Mouse (Mus musculus) lung, embryonic 16.5 days (tissue): ENCODE results near the gene 4933427D14Rik. TPM values are rescaled to one million over a fixed set of nuclear protein-coding genes. Genes with fewer than 3 reads are reported as not detected.

Experiments used
- ATAC-seq: fragments of 200-750 bp; cut with Nextera tagmentation; 2 replicates; pipeline ENCODE4 v1.8.0; 2017; ENCODE audit warnings: low read depth, mild to moderate bottlenecking, moderate library complexity
- H3K27ac ChIP-seq: fragments of 300-500 bp; sonication (generic); 2 replicates; pipeline ENCODE4 v1.5.1; 2014; ENCODE audit warnings: mild to moderate bottlenecking, control low read depth, low read length
- H3K27me3 ChIP-seq: fragments of 300-500 bp; sonication (generic); 2 replicates; pipeline ENCODE4 v1.6.1; 2014; ENCODE audit warnings: low read depth, low read length, mixed read lengths; ENCODE audit not compliant: control insufficient read depth, insufficient read depth
- H3K36me3 ChIP-seq: fragments of 300-500 bp; sonication (generic); 2 replicates; pipeline ENCODE4 v1.6.1; 2014; ENCODE audit warnings: low read length; ENCODE audit not compliant: control insufficient read depth, insufficient read depth
- H3K4me1 ChIP-seq: fragments of 300-500 bp; sonication (generic); replicated peaks from 2 replicates; pipeline ENCODE4 v1.6.1; 2014; ENCODE audit warnings: low read length, mixed read lengths; ENCODE audit not compliant: control insufficient read depth, insufficient read depth
- H3K4me2 ChIP-seq: fragments of 300-500 bp; sonication (generic); 2 replicates; pipeline ENCODE4 v1.6.1; 2014; ENCODE audit warnings: low read depth, low read length, control low read depth
- H3K4me3 ChIP-seq: fragments of 300-500 bp; sonication (generic); 2 replicates; pipeline ENCODE4 v1.5.1; 2014; ENCODE audit warnings: mild to moderate bottlenecking, low read length, control low read depth
- H3K9ac ChIP-seq: fragments of 300-500 bp; sonication (generic); 2 replicates; pipeline ENCODE4 v1.6.1; 2014; ENCODE audit warnings: low read length, control low read depth
- H3K9me3 ChIP-seq: fragments of 300-500 bp; sonication (generic); 2 replicates; pipeline ENCODE4 v1.6.1; 2016; ENCODE audit warnings: low read length; ENCODE audit not compliant: control insufficient read depth
- WGBS: fragments of 180-500 bp; shearing (Covaris S2); extraction: QIAGEN DNeasy Blood & Tissue Kit; methylation state at CpG from one replicate; pipeline ENCODE4 v1.1.7; 2014; 5-methylcytosine and 5-hydroxymethylcytosine counted together
- polyA plus RNA-seq: library from polyadenylated mRNA; unstranded; fragments of >200 nt; fragmentation: Nextera tagmentation; extraction: Ambion mirVana; gene quantifications from 2 replicates; pipeline ENCODE4 v1.2.1, GENCODE M21; 2015

Gene 4933427D14Rik
- polyA plus RNA-seq, 1 experiment from 2014 or later = 16.1 TPM

DNA sequence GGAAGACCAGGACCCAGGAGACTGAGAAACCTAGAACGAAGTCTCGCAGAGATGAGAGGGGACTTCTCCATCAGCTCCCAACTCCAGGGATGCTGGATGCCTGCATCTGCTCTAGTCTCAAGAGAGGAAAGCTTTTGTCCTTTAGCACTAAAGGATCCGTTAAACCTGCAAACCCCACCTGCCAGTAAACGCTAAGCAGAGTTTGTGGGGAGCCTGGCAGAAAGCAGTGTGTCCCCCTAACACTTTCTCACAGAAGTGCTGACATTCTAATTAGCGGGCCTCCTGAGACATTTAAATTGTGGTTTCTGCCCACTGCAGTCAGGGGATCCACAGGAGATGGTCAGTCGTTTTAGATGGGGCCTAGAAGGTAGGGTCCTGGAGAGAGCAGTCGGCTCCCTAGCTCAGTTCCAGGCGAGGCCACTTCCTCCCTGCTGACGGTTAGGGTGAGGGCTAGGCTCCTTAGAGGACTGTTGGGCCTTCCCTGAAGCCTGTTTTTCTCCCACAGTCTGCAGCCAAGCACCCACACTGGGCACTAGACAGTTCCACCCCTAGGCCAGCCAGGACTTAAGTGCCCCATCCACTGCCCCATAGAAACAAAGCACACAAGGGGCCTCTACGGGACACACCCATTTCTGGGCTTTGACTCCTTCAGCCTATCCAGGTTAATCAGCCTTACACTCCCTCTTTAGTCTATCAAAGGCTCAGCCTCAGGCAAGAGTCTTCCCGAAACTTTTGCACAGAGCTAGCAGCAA lies 70.9 kb downstream of the 4933427D14Rik start:
- WGBS = 30% methylated on average over 11 of the region's 11 CpGs
- Histone ChIP-seq H3K36me3 (no peaks in the 10 kb centered on the region), H3K4me2 (peak overlapping the region; percentile 90), H3K9me3 (no peaks in the 10 kb centered on the region), H3K4me1 (peaks cover 28% of the 10 kb centered on the region), H3K27me3 (peaks cover 21% of the 10 kb centered on the region), H3K9ac (peak overlapping the region; percentile 71), H3K27ac (peak overlapping the region; percentile 26; the same call in 1 of the 2 replicates), H3K4me3 (peak overlapping the region; percentile 58)
- peak; percentile 43 for ATAC-seq

DNA sequence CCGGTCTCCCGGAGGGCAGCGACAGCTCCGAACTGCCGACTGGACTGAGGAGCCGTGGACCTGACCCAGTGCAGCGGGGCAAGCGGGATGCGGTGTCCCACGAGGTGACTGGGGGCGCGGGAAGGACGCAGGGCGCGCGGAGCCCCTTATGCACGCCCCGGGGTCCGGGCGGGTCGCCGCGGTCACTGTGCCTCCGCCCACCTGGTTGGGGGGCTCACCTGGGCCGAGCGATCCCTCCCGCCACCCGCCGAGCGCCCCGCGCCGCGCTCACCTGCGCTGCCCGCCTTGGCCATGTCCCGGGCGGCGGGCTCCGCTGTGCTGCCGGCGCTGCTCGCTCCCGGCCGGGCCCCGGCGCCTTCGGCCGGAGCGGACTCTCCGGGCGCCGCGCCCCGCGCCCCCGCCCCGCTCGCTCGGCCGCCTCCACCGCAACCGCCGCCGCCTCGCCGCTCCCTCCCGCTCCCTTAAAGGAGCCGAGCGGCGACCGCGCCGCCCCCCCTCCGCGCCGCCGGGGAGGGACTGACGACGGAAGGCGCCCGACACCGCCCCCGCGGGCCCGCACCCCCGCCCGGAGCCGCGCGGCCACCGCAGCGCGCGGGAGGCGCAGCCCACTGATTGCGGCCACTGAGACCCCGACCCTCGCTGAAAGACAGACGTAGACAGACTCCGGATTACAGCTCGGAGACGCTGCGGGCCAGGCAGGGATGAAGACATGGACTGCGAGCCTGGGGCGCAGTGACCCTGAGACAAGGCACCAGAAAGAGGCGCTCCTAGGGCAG lies 71.7 kb downstream of the 4933427D14Rik start, which contains the start of gene Pitpnm3:
Gene Pitpnm3, minus strand, starts transcription at position 396 of the 776 bp plus-strand sequence.
- under 1% methylated on average over 57 of the region's 107 CpGs for WGBS
- peak within 1 kb of the TSS; percentile 90 for H3K4me2 ChIP-seq
- peaks cover 30% of the 10 kb centered on the region for H3K4me1 ChIP-seq
- peak within 1 kb of the TSS; percentile 26; the same call in 1 of the 2 replicates for H3K27ac ChIP-seq
- H3K36me3 ChIP-seq = no peaks in the 10 kb centered on the region
- H3K27me3 ChIP-seq = peaks cover 21% of the 10 kb centered on the region
- H3K9ac ChIP-seq = peak within 1 kb of the TSS; percentile 71
- peak; percentile 8; the same call in 1 of the 2 replicates for ATAC-seq
- no peaks in the 10 kb centered on the region for H3K9me3 ChIP-seq
- peak within 1 kb of the TSS; percentile 58 for H3K4me3 ChIP-seq

DNA sequence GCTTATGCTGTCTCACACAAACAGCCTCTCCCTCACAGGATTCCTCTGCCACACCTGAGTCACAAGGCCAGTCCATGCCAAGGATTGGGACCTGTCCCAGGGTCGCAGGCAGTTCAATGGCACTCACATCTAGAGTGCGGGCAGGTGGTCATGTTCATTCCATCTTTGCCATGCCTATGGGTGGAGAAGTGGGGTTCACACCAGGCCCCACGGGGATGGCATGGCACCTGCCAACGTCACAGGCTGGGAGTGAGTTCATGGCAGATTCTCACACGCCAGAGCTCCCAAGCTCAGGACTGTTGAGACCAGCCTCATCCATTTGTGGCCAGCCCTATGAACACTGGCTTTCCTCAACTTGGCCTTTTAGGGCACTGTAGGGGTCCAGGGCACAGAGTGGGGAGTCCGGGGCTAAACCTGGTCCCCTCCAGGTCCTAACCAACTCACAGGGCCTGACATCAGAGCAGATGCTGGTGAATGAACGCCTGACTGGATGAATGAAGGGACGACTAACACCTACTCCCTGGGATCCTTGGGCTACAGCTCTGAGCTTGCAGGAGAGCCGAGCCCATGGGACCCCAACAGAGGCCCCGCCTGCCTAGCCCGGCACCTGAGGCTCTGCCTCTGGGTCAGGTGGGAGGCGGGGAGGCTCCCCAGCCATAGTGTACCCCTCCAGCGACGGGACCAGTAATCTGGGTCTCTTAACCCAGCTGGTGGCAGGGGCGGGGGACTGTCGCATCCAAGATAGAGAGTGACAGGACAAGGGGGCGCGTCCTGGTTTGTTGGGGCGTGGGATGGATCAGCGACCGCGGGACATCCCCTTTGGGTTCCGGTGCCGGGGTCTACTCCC lies 72.5 kb downstream of the 4933427D14Rik start:
- WGBS = 17% methylated on average over 24 of the region's 24 CpGs
- 0 out of 2 replicates have a peak overlapping the region, but pooled peaks have one; percentile 4 for H3K27ac ChIP-seq
- peaks cover 37% of the 10 kb centered on the region for H3K4me1 ChIP-seq
- no peaks in the 10 kb centered on the region for H3K36me3 ChIP-seq
- H3K9ac ChIP-seq = peak overlapping the region; percentile 71
- H3K9me3 ChIP-seq = no peaks in the 10 kb centered on the region
- no peak for ATAC-seq
- peak overlapping the region; percentile 58 for H3K4me3 ChIP-seq
- peaks cover 21% of the 10 kb centered on the region for H3K27me3 ChIP-seq
- H3K4me2 ChIP-seq = peak overlapping the region; percentile 90

DNA sequence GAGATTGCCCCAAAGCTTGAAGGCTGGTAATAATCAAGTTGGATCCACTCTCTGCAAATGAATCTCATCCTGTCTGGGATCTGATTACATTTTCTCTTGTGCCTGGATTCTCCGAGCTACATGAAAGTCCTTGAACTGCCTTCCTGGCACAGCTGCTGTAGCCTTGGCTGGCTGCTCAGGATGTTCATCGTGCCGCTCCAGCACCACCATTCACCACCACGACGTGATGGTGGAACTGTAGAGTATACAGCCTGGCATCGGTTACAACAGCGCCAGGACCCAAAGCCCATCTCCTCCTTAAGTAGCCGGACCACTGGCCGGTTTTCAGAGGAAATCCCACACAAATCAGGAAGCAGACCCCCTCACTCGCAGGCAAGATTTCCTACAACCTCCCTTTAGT lies 74.2 kb downstream of the 4933427D14Rik start:
- H3K27ac ChIP-seq = peak overlapping the region; percentile 97

DNA sequence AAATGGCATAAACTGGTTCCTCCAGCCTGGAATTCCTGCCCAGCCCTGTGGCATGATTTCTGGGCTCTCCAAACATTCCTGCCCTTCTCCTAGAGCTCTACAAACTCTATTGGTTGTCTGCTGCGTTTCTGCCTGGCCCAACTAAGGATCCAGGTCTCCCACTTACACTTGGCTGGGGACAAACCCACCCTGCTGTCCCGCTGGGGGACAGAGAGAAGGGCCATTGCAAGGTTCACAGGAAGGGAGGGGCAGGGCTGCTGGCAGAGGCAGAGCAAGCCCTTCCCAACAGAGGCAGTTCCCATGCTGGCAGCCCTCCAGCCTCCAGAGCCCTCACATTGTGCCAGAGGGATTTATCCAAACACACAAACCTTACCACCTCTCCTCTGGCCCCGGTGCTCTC lies 75.0 kb downstream of the 4933427D14Rik start:
- H3K4me2 ChIP-seq = no peak overlapping the region
- H3K27ac ChIP-seq = peak overlapping the region; percentile 97
- WGBS = 4% methylated on average over 3 of the region's 3 CpGs
- no peaks in the 10 kb centered on the region for H3K9me3 ChIP-seq
- H3K4me3 ChIP-seq = no peak overlapping the region
- no peaks in the 10 kb centered on the region for H3K36me3 ChIP-seq
- H3K4me1 ChIP-seq = peaks cover 39% of the 10 kb centered on the region
- ATAC-seq = peak; percentile 81
- peak overlapping the region; percentile 37; the same call in 1 of the 2 replicates for H3K9ac ChIP-seq
- peaks cover 21% of the 10 kb centered on the region for H3K27me3 ChIP-seq

More for the DNA sequence above, 74.2 kb downstream of the 4933427D14Rik start:
- Histone ChIP-seq H3K4me2 (peak overlapping the region; percentile 12; the same call in 1 of the 2 replicates), H3K9ac (no peak overlapping the region; the same call in 1 of the 2 replicates), H3K36me3 (no peaks in the 10 kb centered on the region), H3K4me3 (no peak overlapping the region), H3K9me3 (no peaks in the 10 kb centered on the region), H3K4me1 (peaks cover 39% of the 10 kb centered on the region), H3K27me3 (peaks cover 21% of the 10 kb centered on the region)
- ATAC-seq = no peak
- 43% methylated on average over 10 of the region's 10 CpGs for WGBS

DNA sequence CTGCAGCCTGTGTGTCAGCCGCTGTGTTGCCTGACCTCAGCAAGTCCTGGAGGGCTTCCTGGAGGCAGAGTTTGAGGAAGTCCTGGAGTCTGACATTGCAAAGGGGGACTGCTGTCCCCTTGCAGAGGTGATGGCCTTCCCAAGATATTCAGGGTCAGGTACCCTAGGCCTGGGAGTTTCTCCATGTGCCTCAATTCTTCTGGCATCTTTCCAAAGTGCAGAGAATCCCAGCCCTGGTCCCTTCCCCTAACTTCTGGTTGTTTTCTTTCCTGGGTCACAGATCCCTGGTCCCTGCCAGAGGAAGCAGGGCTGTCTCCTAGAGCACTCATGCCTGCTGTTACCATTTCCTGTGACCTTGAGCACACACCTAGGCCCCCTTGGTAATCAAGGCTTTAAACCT lies 75.6 kb downstream of the 4933427D14Rik start:
- WGBS = 95% methylated on average over 1 of the region's 1 CpGs
- Histone ChIP-seq H3K9ac (no peak overlapping the region), H3K9me3 (no peaks in the 10 kb centered on the region), H3K27ac (peak overlapping the region; percentile 97), H3K4me3 (no peak overlapping the region), H3K4me2 (no peak overlapping the region), H3K36me3 (no peaks in the 10 kb centered on the region), H3K27me3 (peaks cover 20% of the 10 kb centered on the region), H3K4me1 (peaks cover 39% of the 10 kb centered on the region)
- ATAC-seq = no peak

DNA sequence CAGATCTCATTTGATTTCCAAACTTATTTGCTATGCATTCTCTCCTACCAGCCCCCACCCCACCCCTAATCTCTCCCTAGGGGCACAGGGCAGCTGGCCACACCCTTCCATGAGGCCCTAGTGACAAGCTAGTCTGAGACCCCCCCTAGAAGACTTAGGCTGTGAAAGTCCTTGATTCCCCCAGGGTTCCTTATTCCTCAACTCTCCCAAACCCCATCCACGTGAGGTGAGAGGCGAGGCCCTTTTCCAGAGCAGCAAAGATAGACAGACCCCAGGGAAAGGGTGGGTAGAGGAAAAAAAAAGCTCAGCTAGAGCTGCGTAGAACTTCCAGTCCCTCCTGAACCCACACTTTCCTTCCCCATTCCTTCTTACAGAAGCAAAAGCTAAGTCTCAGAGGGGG lies 76.4 kb downstream of the 4933427D14Rik start:
- Histone ChIP-seq H3K4me3 (no peak overlapping the region), H3K36me3 (no peaks in the 10 kb centered on the region), H3K27me3 (peaks cover 15% of the 10 kb centered on the region), H3K27ac (peak overlapping the region; percentile 97), H3K4me2 (no peak overlapping the region), H3K9ac (no peak overlapping the region), H3K9me3 (no peaks in the 10 kb centered on the region), H3K4me1 (peaks cover 36% of the 10 kb centered on the region)
- no peak for ATAC-seq
- WGBS = 72% methylated on average over 3 of the region's 3 CpGs

DNA sequence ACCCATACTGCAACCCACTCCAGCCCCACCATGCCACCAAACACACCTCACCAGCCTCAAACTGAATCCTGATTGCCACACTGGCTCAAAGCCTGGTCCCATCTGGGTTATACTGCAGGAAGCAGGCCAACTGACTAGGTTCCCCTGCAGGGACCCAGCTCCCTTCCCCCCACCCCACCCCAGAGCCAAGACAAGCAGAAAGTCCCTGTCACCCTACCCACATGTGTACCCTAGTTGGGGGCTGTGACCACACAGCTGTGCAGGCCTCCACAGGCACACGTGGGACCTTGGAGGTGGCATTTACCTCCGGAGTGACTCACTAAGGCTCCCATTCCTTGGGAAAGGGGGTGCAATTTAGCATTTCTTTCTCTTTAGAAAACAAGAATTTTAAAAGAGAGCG lies 76.8 kb downstream of the 4933427D14Rik start:
- Histone ChIP-seq H3K4me1 (peaks cover 36% of the 10 kb centered on the region), H3K9me3 (no peaks in the 10 kb centered on the region), H3K36me3 (no peaks in the 10 kb centered on the region), H3K4me3 (no peak overlapping the region), H3K27me3 (peaks cover 15% of the 10 kb centered on the region), H3K27ac (peak overlapping the region; percentile 97), H3K4me2 (peak overlapping the region; percentile 28), H3K9ac (no peak overlapping the region)
- no peak for ATAC-seq
- 58% methylated on average over 3 of the region's 3 CpGs for WGBS
